Mouse (Mus musculus): ENCODE measurements around the gene Lair1. TPM values are rescaled to one million over a fixed set of nuclear protein-coding genes. Genes with fewer than 3 reads are reported as not detected.

Gene Lair1
- 9.6 TPM for polyA plus RNA-seq (2015; fragmentation: Illumina TruSeq; extraction: RNeasy Lipid Tissue Mini Kit (QIAGEN cat#74804); ENCODE audit: low read depth, low replicate concordance)

DNA sequence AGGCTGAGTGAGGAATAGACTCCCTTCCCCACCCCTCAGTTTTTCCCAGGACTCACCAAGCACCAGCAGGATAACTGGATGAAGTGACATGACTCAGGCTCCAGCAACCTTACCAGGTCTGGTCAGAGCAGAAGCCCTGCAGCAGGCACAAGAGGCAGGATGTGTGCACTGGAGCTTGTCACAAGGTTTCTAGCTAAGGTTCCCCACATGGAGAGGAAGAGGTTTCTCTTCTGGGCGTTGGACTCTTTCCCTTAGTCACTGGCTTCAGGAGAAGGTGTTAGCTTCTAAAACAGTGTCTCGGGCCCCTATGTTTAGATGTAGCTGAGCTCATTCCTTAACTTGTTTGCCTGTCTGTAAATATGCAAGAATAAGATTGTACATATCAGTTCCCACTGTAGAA, at the start of gene Lair1:
Gene Lair1, minus strand, starts transcription at position 192 of the 400 bp plus-strand sequence.

Other genes with a start within 250 kb of the Lair1 start
- gene Gm15448, start 237.5 kb downstream of the Lair1 start, polyA plus RNA-seq (2015; fragmentation: Illumina TruSeq; extraction: RNeasy Lipid Tissue Mini Kit (QIAGEN cat#74804); ENCODE audit: low read depth, low replicate concordance), result not detected
- not detected for gene Pira2, start 218.2 kb downstream of the Lair1 start, polyA plus RNA-seq (2015; fragmentation: Illumina TruSeq; extraction: RNeasy Lipid Tissue Mini Kit (QIAGEN cat#74804); ENCODE audit: low read depth, low replicate concordance)
- gene Gm14548, start 165.1 kb downstream of the Lair1 start, polyA plus RNA-seq (2015; fragmentation: Illumina TruSeq; extraction: RNeasy Lipid Tissue Mini Kit (QIAGEN cat#74804); ENCODE audit: low read depth, low replicate concordance), result not detected
- not detected for gene Lilra6, start 147.7 kb downstream of the Lair1 start, polyA plus RNA-seq (2015; fragmentation: Illumina TruSeq; extraction: RNeasy Lipid Tissue Mini Kit (QIAGEN cat#74804); ENCODE audit: low read depth, low replicate concordance)
- gene Ttyh1, start 56.2 kb upstream of the Lair1 start, polyA plus RNA-seq (2015; fragmentation: Illumina TruSeq; extraction: RNeasy Lipid Tissue Mini Kit (QIAGEN cat#74804); ENCODE audit: low read depth, low replicate concordance), result 555 TPM
- gene Leng8, start 73.8 kb upstream of the Lair1 start, polyA plus RNA-seq (2015; fragmentation: Illumina TruSeq; extraction: RNeasy Lipid Tissue Mini Kit (QIAGEN cat#74804); ENCODE audit: low read depth, low replicate concordance), result 136 TPM
- 6.0 TPM for gene Leng9, start 87.2 kb upstream of the Lair1 start, polyA plus RNA-seq (2015; fragmentation: Illumina TruSeq; extraction: RNeasy Lipid Tissue Mini Kit (QIAGEN cat#74804); ENCODE audit: low read depth, low replicate concordance)
- 1.6 TPM for gene Cdc42ep5, start 101.7 kb upstream of the Lair1 start, polyA plus RNA-seq (2015; fragmentation: Illumina TruSeq; extraction: RNeasy Lipid Tissue Mini Kit (QIAGEN cat#74804); ENCODE audit: low read depth, low replicate concordance)
- 0.28 TPM for gene Lilra5, start 174.6 kb upstream of the Lair1 start, polyA plus RNA-seq (2015; fragmentation: Illumina TruSeq; extraction: RNeasy Lipid Tissue Mini Kit (QIAGEN cat#74804); ENCODE audit: low read depth, low replicate concordance)